Mouse (Mus musculus): ENCODE measurements around the gene Ccdc50.
A peak's percentile ranks its signal among the peaks of the same experiment; 100 is the strongest.

Gene Ccdc50

GRCm38 (mm10) chr16:27387634-27388611 lies 746 bp upstream of the Ccdc50 start:
- peak; percentile 84; the same call in 1 of the 2 replicates for TF ChIP-seq GATA4 (IDR thresholded peaks at IDR 0.05; ENCODE audit: insufficient replicate concordance, low read length)

- TF ChIP-seq GATA4 (IDR thresholded peaks at IDR 0.05; ENCODE audit: insufficient replicate concordance, low read length): no peak
Observed at GRCm38 (mm10) chr16:27389534-27390282, 1.0 kb downstream of the Ccdc50 start.

- no peak for TF ChIP-seq GATA4 (IDR thresholded peaks at IDR 0.05; ENCODE audit: insufficient replicate concordance, low read length)
Observed at GRCm38 (mm10) chr16:27390306-27390705, 1.6 kb downstream of the Ccdc50 start.

- no peak for TF ChIP-seq GATA4 (IDR thresholded peaks at IDR 0.05; ENCODE audit: insufficient replicate concordance, low read length)
Observed at GRCm38 (mm10) chr16:27391845-27392244, 3.2 kb downstream of the Ccdc50 start.

GRCm38 (mm10) chr16:27395251-27396037 lies 6.8 kb downstream of the Ccdc50 start:
- no peak for TF ChIP-seq GATA4 (IDR thresholded peaks at IDR 0.05; ENCODE audit: insufficient replicate concordance, low read length)

GRCm38 (mm10) chr16:27396951-27397350 lies 8.3 kb downstream of the Ccdc50 start:
- no peak for TF ChIP-seq GATA4 (IDR thresholded peaks at IDR 0.05; ENCODE audit: insufficient replicate concordance, low read length)

GRCm38 (mm10) chr16:27399026-27399718 lies 10.5 kb downstream of the Ccdc50 start:
- no peak for TF ChIP-seq GATA4 (IDR thresholded peaks at IDR 0.05; ENCODE audit: insufficient replicate concordance, low read length)

- no peak for TF ChIP-seq GATA4 (IDR thresholded peaks at IDR 0.05; ENCODE audit: insufficient replicate concordance, low read length)
Observed at GRCm38 (mm10) chr16:27399719-27400253, 11.1 kb downstream of the Ccdc50 start.

- no peak for TF ChIP-seq GATA4 (IDR thresholded peaks at IDR 0.05; ENCODE audit: insufficient replicate concordance, low read length)
Observed at GRCm38 (mm10) chr16:27401579-27401978, 12.9 kb downstream of the Ccdc50 start.

GRCm38 (mm10) chr16:27404107-27404506 lies 15.4 kb downstream of the Ccdc50 start:
- TF ChIP-seq GATA4 (IDR thresholded peaks at IDR 0.05; ENCODE audit: insufficient replicate concordance, low read length): no peak

GRCm38 (mm10) chr16:27416937-27417584 lies 28.4 kb downstream of the Ccdc50 start:
- TF ChIP-seq GATA4 (IDR thresholded peaks at IDR 0.05; ENCODE audit: insufficient replicate concordance, low read length): no peak

- no peak for TF ChIP-seq GATA4 (IDR thresholded peaks at IDR 0.05; ENCODE audit: insufficient replicate concordance, low read length)
Observed at GRCm38 (mm10) chr16:27417632-27418031, 29.0 kb downstream of the Ccdc50 start.

- no peak for TF ChIP-seq GATA4 (IDR thresholded peaks at IDR 0.05; ENCODE audit: insufficient replicate concordance, low read length)
Observed at GRCm38 (mm10) chr16:27420982-27421381, 32.3 kb downstream of the Ccdc50 start.

- TF ChIP-seq GATA4 (IDR thresholded peaks at IDR 0.05; ENCODE audit: insufficient replicate concordance, low read length): no peak
Observed at GRCm38 (mm10) chr16:27435034-27435433, 46.4 kb downstream of the Ccdc50 start.

Data from liver, adult (tissue).